Mouse (Mus musculus): ENCODE results near the gene Ap5z1. TPM values are rescaled to one million over a fixed set of nuclear protein-coding genes. Genes with fewer than 3 reads are reported as not detected.

The Ap5z1 gene
- polyA plus RNA-seq (2012; ENCODE audit: insufficient read depth, insufficient read length, low replicate concordance, missing spikeins), result not detected in 2 replicates

GRCm38 (mm10) chr5:142463461-142464454 is at the start of gene Ap5z1:
Gene Ap5z1 (plus strand): TSS chr5:142463944.
- no peak for TF ChIP-seq CTCF (IDR thresholded peaks at IDR 0.05; ENCODE audit: insufficient read depth, low read depth, low read length)
- TF ChIP-seq POLR2A (IDR thresholded peaks at IDR 0.05; ENCODE audit: insufficient read depth, low read depth, low read length), result peak; percentile 65
- peak within 1 kb of the TSS; percentile 98 for H3K4me3 ChIP-seq (ENCODE audit: insufficient read depth, low read depth, low read length)
- 0 out of 2 replicates have a peak, but pooled peaks cover 4% of the 10 kb centered on the region for H3K4me1 ChIP-seq (ENCODE audit: control insufficient read depth, insufficient read depth, low read length)
- peak within 1 kb of the TSS; percentile 83 for H3K27ac ChIP-seq (ENCODE audit: insufficient read depth, low read depth, low read length)
- WGBS, result 1% methylated on average over 60 of the region's 60 CpGs

GRCm38 (mm10) chr5:142415401-142415800 is 48.3 kb upstream of the Ap5z1 start:
- H3K27ac ChIP-seq (ENCODE audit: insufficient read depth, low read depth, low read length), result no peak overlapping the region
- peaks cover 16% of the 10 kb centered on the region for H3K4me1 ChIP-seq (ENCODE audit: control insufficient read depth, insufficient read depth, low read length)
- 63% methylated on average over 6 of the region's 6 CpGs for WGBS
- TF ChIP-seq CTCF (IDR thresholded peaks at IDR 0.05; ENCODE audit: insufficient read depth, low read depth, low read length) (no peak), POLR2A (IDR thresholded peaks at IDR 0.05; ENCODE audit: insufficient read depth, low read depth, low read length) (no peak)
- H3K4me3 ChIP-seq (ENCODE audit: insufficient read depth, low read depth, low read length), result no peak overlapping the region

- 71% methylated on average over 14 of the region's 14 CpGs for WGBS
- Histone ChIP-seq H3K4me3 (ENCODE audit: insufficient read depth, low read depth, low read length) (no peak overlapping the region), H3K27ac (ENCODE audit: insufficient read depth, low read depth, low read length) (no peak overlapping the region), H3K4me1 (ENCODE audit: control insufficient read depth, insufficient read depth, low read length) (peaks cover 18% of the 10 kb centered on the region)
- TF ChIP-seq POLR2A (IDR thresholded peaks at IDR 0.05; ENCODE audit: insufficient read depth, low read depth, low read length), result no peak
- TF ChIP-seq CTCF (IDR thresholded peaks at IDR 0.05; ENCODE audit: insufficient read depth, low read depth, low read length), result no peak
Measured at GRCm38 (mm10) chr5:142416070-142416775, 47.5 kb upstream of the Ap5z1 start.

- WGBS, result 87% methylated on average over 3 of the region's 3 CpGs
Measured at GRCm38 (mm10) chr5:142417104-142417503, 46.6 kb upstream of the Ap5z1 start.

GRCm38 (mm10) chr5:142417876-142418275 is 45.9 kb upstream of the Ap5z1 start:
- WGBS, result 84% methylated on average over 9 of the region's 9 CpGs
- H3K27ac ChIP-seq (ENCODE audit: insufficient read depth, low read depth, low read length), result no peak overlapping the region
- H3K4me1 ChIP-seq (ENCODE audit: control insufficient read depth, insufficient read depth, low read length), result peaks cover 13% of the 10 kb centered on the region
- H3K4me3 ChIP-seq (ENCODE audit: insufficient read depth, low read depth, low read length), result no peak overlapping the region
- TF ChIP-seq CTCF (IDR thresholded peaks at IDR 0.05; ENCODE audit: insufficient read depth, low read depth, low read length), result no peak
- no peak for TF ChIP-seq POLR2A (IDR thresholded peaks at IDR 0.05; ENCODE audit: insufficient read depth, low read depth, low read length)

More at GRCm38 (mm10) chr5:142417104-142417503, 46.6 kb upstream of the Ap5z1 start:
- Histone ChIP-seq H3K4me3 (ENCODE audit: insufficient read depth, low read depth, low read length) (no peak overlapping the region), H3K27ac (ENCODE audit: insufficient read depth, low read depth, low read length) (no peak overlapping the region), H3K4me1 (ENCODE audit: control insufficient read depth, insufficient read depth, low read length) (peaks cover 18% of the 10 kb centered on the region)
- TF ChIP-seq CTCF (IDR thresholded peaks at IDR 0.05; ENCODE audit: insufficient read depth, low read depth, low read length), result no peak
- TF ChIP-seq POLR2A (IDR thresholded peaks at IDR 0.05; ENCODE audit: insufficient read depth, low read depth, low read length), result no peak

GRCm38 (mm10) chr5:142418419-142418818 is 45.3 kb upstream of the Ap5z1 start:
- Histone ChIP-seq H3K4me3 (ENCODE audit: insufficient read depth, low read depth, low read length) (no peak overlapping the region), H3K27ac (ENCODE audit: insufficient read depth, low read depth, low read length) (no peak overlapping the region), H3K4me1 (ENCODE audit: control insufficient read depth, insufficient read depth, low read length) (peaks cover 13% of the 10 kb centered on the region)
- WGBS, result 97% methylated on average over 4 of the region's 4 CpGs
- TF ChIP-seq CTCF (IDR thresholded peaks at IDR 0.05; ENCODE audit: insufficient read depth, low read depth, low read length), result no peak

- TF ChIP-seq POLR2A (IDR thresholded peaks at IDR 0.05; ENCODE audit: insufficient read depth, low read depth, low read length) (no peak), CTCF (IDR thresholded peaks at IDR 0.05; ENCODE audit: insufficient read depth, low read depth, low read length) (no peak)
- Histone ChIP-seq H3K4me3 (ENCODE audit: insufficient read depth, low read depth, low read length) (no peak overlapping the region), H3K4me1 (ENCODE audit: control insufficient read depth, insufficient read depth, low read length) (peaks cover 24% of the 10 kb centered on the region), H3K27ac (ENCODE audit: insufficient read depth, low read depth, low read length) (no peak overlapping the region)
- WGBS, result 91% methylated on average over 4 of the region's 4 CpGs
Measured at GRCm38 (mm10) chr5:142420317-142420716, 43.4 kb upstream of the Ap5z1 start.

GRCm38 (mm10) chr5:142420920-142421319 is 42.8 kb upstream of the Ap5z1 start:
- no peak overlapping the region for H3K4me3 ChIP-seq (ENCODE audit: insufficient read depth, low read depth, low read length)
- peaks cover 23% of the 10 kb centered on the region for H3K4me1 ChIP-seq (ENCODE audit: control insufficient read depth, insufficient read depth, low read length)
- no peak for TF ChIP-seq CTCF (IDR thresholded peaks at IDR 0.05; ENCODE audit: insufficient read depth, low read depth, low read length)
- no peak for TF ChIP-seq POLR2A (IDR thresholded peaks at IDR 0.05; ENCODE audit: insufficient read depth, low read depth, low read length)
- WGBS, result 63% methylated on average over 9 of the region's 9 CpGs
- H3K27ac ChIP-seq (ENCODE audit: insufficient read depth, low read depth, low read length), result no peak overlapping the region

- no peak overlapping the region for H3K4me3 ChIP-seq (ENCODE audit: insufficient read depth, low read depth, low read length)
- H3K4me1 ChIP-seq (ENCODE audit: control insufficient read depth, insufficient read depth, low read length), result peaks cover 26% of the 10 kb centered on the region
- TF ChIP-seq POLR2A (IDR thresholded peaks at IDR 0.05; ENCODE audit: insufficient read depth, low read depth, low read length) (no peak), CTCF (IDR thresholded peaks at IDR 0.05; ENCODE audit: insufficient read depth, low read depth, low read length) (no peak)
- no peak overlapping the region for H3K27ac ChIP-seq (ENCODE audit: insufficient read depth, low read depth, low read length)
- WGBS, result 94% methylated on average over 5 of the region's 5 CpGs
Measured at GRCm38 (mm10) chr5:142421886-142422285, 41.9 kb upstream of the Ap5z1 start.
